Mouse (Mus musculus) liver, postnatal 0 days (tissue): ENCODE measurements around the gene Fcrlb. TPM values are rescaled to one million over a fixed set of nuclear protein-coding genes. Genes with fewer than 3 reads are reported as not detected.

Experiments
- ATAC-seq: fragments of 200-750 bp; cut with Nextera tagmentation; 2 replicates; pipeline ENCODE4 v1.8.0; 2017; ENCODE audit warnings: mild to moderate bottlenecking, moderate library complexity
- DNase-seq: peaks from one replicate; pipeline ENCODE4 v3.0.0-alpha.2; 2016
- H3K27ac ChIP-seq: fragments of 300-500 bp; sonication (generic); 2 replicates; pipeline ENCODE4 v1.5.1; 2014; ENCODE audit warnings: antibody characterized with exemption, moderate library complexity, mild to moderate bottlenecking, low read depth
- H3K27me3 ChIP-seq: fragments of 300-500 bp; sonication (generic); 2 replicates; pipeline ENCODE4 v1.6.1; 2014; ENCODE audit warnings: low read length, control low read depth, mixed read lengths; ENCODE audit not compliant: insufficient read depth
- H3K36me3 ChIP-seq: fragments of 300-500 bp; sonication (generic); replicated peaks from 2 replicates; pipeline ENCODE4 v1.6.1; 2014; ENCODE audit warnings: mild to moderate bottlenecking, control low read depth, low read length, moderate library complexity, mixed read lengths; ENCODE audit not compliant: insufficient read depth
- H3K4me1 ChIP-seq: fragments of 300-500 bp; sonication (generic); 2 replicates; pipeline ENCODE4 v1.6.1; 2014; ENCODE audit warnings: antibody characterized with exemption, mild to moderate bottlenecking, control low read depth; ENCODE audit not compliant: insufficient read depth
- H3K4me2 ChIP-seq: fragments of 300-500 bp; sonication (generic); 2 replicates; pipeline ENCODE4 v1.6.1; 2014; ENCODE audit warnings: low read depth, mild to moderate bottlenecking, low read length, moderate library complexity, mixed read lengths
- H3K4me3 ChIP-seq: fragments of 300-500 bp; sonication (generic); 2 replicates; pipeline ENCODE4 v1.5.1; 2014; ENCODE audit warnings: low read depth, low read length
- H3K9ac ChIP-seq: fragments of 300-500 bp; sonication (generic); replicated peaks from 2 replicates; pipeline ENCODE4 v1.6.1; 2014; ENCODE audit warnings: mild to moderate bottlenecking, moderate library complexity
- H3K9me3 ChIP-seq: fragments of 300-500 bp; sonication (generic); 2 replicates; pipeline ENCODE4 v1.6.1; 2016; ENCODE audit warnings: mild to moderate bottlenecking, control low read depth, low read length, mixed read lengths
- CTCF ChIP-seq: sonication (generic); IDR thresholded peaks from 2 replicates; pipeline ENCODE4 v1.5.1; 2016; ENCODE audit warnings: antibody characterized with exemption, low read depth
- EP300 ChIP-seq: IDR thresholded peaks from 2 replicates; pipeline ENCODE4 v1.6.1; 2016; ENCODE audit warnings: antibody characterized with exemption, low read depth, mild to moderate bottlenecking
- WGBS: fragments of 180-500 bp; shearing (Covaris S2); extraction: QIAGEN DNeasy Blood & Tissue Kit; methylation state at CpG from one replicate; pipeline ENCODE4 v1.1.7; 2014; ENCODE audit not compliant: insufficient replicate concordance; 5-methylcytosine and 5-hydroxymethylcytosine counted together
- polyA plus RNA-seq: library from polyadenylated mRNA; unstranded; fragments of >200 nt; fragmentation: Nextera tagmentation; extraction: Ambion mirVana; gene quantifications from 2 replicates; pipeline ENCODE4 v1.2.1, GENCODE M21; 2015

Gene Fcrlb
- polyA plus RNA-seq, 1 experiment from 2014 or later: 0.41 TPM

DNA sequence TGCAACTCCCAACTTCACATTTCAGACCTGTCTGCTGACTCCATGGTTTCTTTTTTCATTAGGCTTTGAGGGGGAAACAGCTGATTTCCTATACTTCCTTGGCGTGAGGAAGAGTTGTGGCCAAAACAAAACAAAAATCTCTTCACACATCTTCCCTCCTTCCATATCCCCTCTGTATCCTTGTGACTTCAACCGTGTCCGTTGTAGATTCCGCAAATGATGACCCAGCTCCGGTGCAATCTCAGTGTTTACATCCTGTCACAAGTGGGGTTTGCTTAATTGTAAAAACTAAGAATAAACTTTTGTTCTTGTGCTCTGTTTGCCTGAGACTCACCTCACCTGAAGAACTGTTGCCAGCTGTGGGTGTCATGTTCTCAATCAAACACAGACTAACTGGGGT lies 9.3 kb downstream of the Fcrlb start:
- Histone ChIP-seq H3K27ac (0 out of 2 replicates have a peak overlapping the region, but pooled peaks have one; percentile 6), H3K36me3 (no peaks in the 10 kb centered on the region), H3K4me3 (no peak overlapping the region), H3K9ac (no peak overlapping the region), H3K4me1 (peaks cover 15% of the 10 kb centered on the region), H3K9me3 (no peaks in the 10 kb centered on the region), H3K4me2 (no peak overlapping the region), H3K27me3 (peaks cover 20% of the 10 kb centered on the region)
- no peak for TF ChIP-seq CTCF
- TF ChIP-seq EP300: peak; percentile 48; the same call in 1 of the 2 replicates
- ATAC-seq: no peak
- no peak for DNase-seq
- 42% methylated on average over 5 of the region's 5 CpGs for WGBS

DNA sequence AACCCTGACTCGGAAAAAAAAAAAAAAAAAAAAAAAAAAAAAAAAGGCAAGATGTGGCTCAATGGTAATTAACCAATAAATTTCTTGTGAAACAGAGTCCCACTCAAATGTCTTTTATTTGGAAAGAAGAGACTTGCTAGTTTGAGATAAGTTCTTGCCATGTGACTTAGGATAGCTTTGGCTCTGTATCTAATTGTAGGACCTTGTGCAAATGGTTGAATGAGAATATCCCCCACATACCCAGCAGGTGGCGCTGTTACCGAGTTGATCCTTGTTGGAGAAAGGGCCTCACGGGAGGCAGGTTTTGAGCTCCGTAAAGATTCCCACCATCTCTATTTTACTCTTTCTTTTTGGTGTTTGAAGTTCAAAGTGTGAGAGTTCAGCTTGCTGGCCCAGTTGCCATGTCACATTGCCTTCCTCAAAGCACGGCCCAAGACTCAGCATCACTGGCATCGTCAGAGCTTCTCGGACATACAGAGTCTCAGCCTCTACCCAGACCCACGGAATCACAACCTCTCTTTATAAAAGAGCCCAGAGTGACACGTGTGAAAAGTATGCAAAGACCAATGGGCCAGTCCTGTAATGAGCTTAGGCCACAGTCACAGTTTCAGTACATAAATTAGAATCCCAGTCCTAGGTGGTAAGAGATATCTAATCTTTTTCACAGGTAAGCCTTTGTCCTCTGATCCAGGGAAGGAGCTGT lies 11.1 kb downstream of the Fcrlb start:
- Histone ChIP-seq H3K36me3 (no peaks in the 10 kb centered on the region), H3K27me3 (peaks cover 2% of the 10 kb centered on the region; the same call in 1 of the 2 replicates), H3K27ac (no peak overlapping the region), H3K9me3 (no peaks in the 10 kb centered on the region), H3K9ac (no peak overlapping the region), H3K4me3 (no peak overlapping the region), H3K4me2 (peak overlapping the region; percentile 62), H3K4me1 (peaks cover 6% of the 10 kb centered on the region; the same call in 1 of the 2 replicates)
- WGBS: 40% methylated on average over 10 of the region's 10 CpGs
- ATAC-seq (peak; percentile 62), DNase-seq (peak; percentile 90)
- TF ChIP-seq EP300 (no peak), CTCF (peak; percentile 92)

DNA sequence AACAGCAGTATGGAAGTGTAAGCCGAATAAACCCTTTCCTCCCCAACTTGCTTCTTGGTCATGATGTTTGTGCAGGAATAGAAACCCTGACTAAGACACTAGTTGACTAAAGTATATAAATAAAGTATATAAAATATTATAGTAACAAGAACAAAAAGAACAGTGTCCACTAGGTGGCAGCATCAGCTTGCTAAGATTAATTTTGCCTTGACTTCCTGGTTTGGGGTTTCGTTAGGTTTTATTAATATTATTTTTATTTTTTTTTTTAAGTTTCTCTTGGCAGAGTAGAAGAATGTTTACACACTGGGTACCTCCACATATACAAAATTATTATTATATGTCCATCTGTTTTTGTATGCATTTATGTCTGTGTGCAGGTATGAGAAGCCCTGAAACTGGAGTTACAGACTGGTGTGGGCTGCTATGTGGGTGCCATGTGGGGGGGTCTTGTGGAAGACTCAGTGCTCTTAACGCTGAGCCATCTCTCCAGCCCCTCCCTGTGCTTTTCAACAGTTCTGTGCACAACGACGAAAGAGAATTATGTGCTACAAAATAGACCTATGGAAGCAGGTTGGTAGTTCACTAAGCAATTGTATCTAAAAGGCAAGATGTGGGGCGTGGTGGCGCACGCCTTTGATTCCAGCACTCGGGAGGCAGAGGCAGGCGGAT lies 11.8 kb downstream of the Fcrlb start:
- 21% methylated on average over 10 of the region's 10 CpGs for WGBS
- H3K27me3 ChIP-seq: no peaks in the 10 kb centered on the region
- TF ChIP-seq EP300 (no peak), CTCF (peak; percentile 63)

DNA sequence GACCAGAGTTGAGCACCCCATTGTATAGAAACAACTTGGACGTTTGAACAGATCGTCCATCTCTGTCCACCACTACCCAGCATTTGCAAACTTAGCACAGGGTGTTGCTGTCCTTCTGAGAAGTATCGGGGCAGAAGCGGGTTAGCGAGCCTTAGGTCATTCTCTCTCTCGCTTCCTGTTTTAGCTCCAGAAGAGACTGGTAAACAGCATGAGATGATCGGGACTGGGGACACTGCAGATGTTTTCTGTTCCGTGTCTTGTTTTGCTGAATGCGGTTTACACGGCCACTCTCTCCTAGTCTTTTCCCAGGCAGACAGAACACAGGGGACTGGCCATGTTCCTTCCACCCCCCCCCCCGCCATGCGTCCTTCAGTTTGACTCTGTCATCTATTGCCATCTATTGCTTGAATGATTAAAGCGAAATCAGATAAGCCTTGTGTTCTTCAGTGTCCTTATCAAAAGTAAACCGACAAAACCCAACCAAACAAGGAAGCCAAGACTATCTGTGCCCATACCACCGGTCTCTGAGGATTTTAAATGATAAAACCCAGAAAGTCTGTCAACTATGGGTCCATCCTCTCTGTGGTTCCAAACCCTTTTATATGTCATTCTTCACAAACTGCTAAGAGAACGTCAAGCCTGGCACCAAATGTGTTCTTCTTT lies 14.2 kb downstream of the Fcrlb start:
- TF ChIP-seq CTCF: no peak
- H3K9ac ChIP-seq: no peak overlapping the region
- H3K4me2 ChIP-seq: no peak overlapping the region
- no peaks in the 10 kb centered on the region for H3K9me3 ChIP-seq
- DNase-seq (no peak), ATAC-seq (peak; percentile 35; the same call in 1 of the 2 replicates)
- no peaks in the 10 kb centered on the region for H3K36me3 ChIP-seq
- no peak overlapping the region for H3K4me3 ChIP-seq
- WGBS: 38% methylated on average over 16 of the region's 16 CpGs
- no peaks in the 10 kb centered on the region for H3K27me3 ChIP-seq
- H3K4me1 ChIP-seq: peaks cover 6% of the 10 kb centered on the region; the same call in 1 of the 2 replicates
- 0 out of 2 replicates have a peak overlapping the region, but pooled peaks have one; percentile 13 for H3K27ac ChIP-seq

More for the DNA sequence above, 11.8 kb downstream of the Fcrlb start:
- no peak overlapping the region for H3K9ac ChIP-seq
- peak overlapping the region; percentile 62 for H3K4me2 ChIP-seq
- ATAC-seq (peak; percentile 22; the same call in 1 of the 2 replicates), DNase-seq (peak; percentile 51)
- no peaks in the 10 kb centered on the region for H3K9me3 ChIP-seq
- no peak overlapping the region for H3K27ac ChIP-seq
- peaks cover 6% of the 10 kb centered on the region; the same call in 1 of the 2 replicates for H3K4me1 ChIP-seq
- no peak overlapping the region for H3K4me3 ChIP-seq
- H3K36me3 ChIP-seq: no peaks in the 10 kb centered on the region

DNA sequence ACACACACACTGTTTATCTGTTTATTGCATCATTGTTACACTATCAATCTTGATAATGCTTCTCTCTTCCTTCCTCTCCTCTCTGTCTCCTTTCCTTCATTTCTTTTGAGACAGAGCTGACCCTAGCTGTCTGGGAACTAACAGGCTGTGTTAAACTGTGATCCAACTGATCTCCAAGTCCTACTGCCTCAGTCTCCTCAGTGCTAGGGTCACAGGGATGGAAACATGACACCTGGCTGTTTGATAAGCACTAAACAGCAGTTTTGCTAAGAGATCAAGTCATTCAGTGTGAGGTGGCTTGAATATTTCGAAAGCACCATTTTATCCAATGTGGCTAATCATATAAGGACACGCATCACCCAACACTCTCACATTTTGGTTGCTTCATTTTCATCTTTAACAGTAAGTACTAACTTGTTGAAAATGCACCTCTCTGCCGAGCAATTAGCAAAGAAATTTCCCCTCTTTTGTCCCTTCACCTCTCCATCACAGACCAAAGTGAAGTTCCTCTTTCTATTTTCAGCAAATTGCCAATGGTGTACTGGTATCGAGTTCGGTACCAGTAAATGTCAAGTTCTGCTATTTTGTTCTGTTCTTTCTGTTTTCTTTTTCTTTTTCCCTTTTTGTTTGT lies 16.0 kb downstream of the Fcrlb start:
- no peak for TF ChIP-seq CTCF
- TF ChIP-seq EP300: peak; percentile 51; the same call in 1 of the 2 replicates
- Histone ChIP-seq H3K4me1 (peaks cover 6% of the 10 kb centered on the region; the same call in 1 of the 2 replicates), H3K4me3 (no peak overlapping the region), H3K9ac (no peak overlapping the region), H3K27me3 (no peaks in the 10 kb centered on the region), H3K4me2 (no peak overlapping the region), H3K27ac (no peak overlapping the region), H3K36me3 (no peaks in the 10 kb centered on the region), H3K9me3 (no peaks in the 10 kb centered on the region)
- no peak for ATAC-seq
- no peak for DNase-seq
- 42% methylated on average over 5 of the region's 5 CpGs for WGBS
